Mouse (Mus musculus) macrophage (primary cell): ENCODE data around the gene Fxr2. TPM values are rescaled to one million over a fixed set of nuclear protein-coding genes. Genes with fewer than 3 reads are reported as not detected.
"Not testable (repeated sequence)": the region's sequence is repeated elsewhere in the genome, so short reads cannot be mapped to it uniquely, and the experiment has no call there.

Source experiments
- H3K27ac ChIP-seq: fragments of 350-480 bp; formaldehyde crosslinking; 2 replicates; pipeline ENCODE4 v1.9.0; 2021
- H3K36me3 ChIP-seq: fragments of 350-480 bp; formaldehyde crosslinking; 2 replicates; pipeline ENCODE4 v1.9.0; 2021; ENCODE audit errors: inconsistent target
- H3K4me3 ChIP-seq: fragments of 350-480 bp; formaldehyde crosslinking; 2 replicates; pipeline ENCODE4 v1.9.0; 2021; ENCODE audit errors: inconsistent target
- H3K79me2 ChIP-seq: fragments of 350-480 bp; formaldehyde crosslinking; 2 replicates; pipeline ENCODE4 v1.9.0; 2021; ENCODE audit errors: inconsistent target
- WGBS: methylation state at CpG from one replicate; pipeline ENCODE4 v1.1.7; 2026; ENCODE audit warnings: inconsistent platforms; ENCODE audit not compliant: missing documents; 5-methylcytosine and 5-hydroxymethylcytosine counted together
- polyA plus RNA-seq: library from polyadenylated mRNA; stranded (reverse); fragments of 250-400 nt; gene quantifications from 3 replicates; pipeline ENCODE4 v1.2.4, GENCODE M21; 2018; ENCODE audit warnings: inconsistent platforms

Fxr2 gene
- polyA plus RNA-seq, 1 experiment from 2014 or later: 36.0 TPM

DNA sequence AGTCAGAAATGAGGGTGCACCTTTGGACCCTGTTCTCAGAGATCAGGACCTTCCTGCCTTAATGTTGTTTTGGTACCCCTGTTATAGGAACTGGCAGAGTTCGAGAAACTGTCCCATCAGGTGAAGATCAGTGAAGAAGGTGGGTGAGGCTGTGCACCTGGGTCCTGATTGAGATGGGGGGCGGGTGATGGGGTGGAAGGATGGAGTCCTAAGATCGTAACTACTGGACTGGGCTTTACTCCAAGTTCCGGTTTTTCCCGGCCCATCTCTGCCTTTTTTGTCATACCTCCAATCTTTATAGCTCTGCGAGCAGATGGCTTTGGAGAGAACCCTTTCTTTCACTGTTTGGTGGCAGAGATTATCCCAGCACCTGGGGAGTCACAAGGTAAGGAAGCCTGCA lies 10.4 kb upstream of the Fxr2 start:
- 39% methylated on average over 6 of the region's 6 CpGs for WGBS
- H3K79me2 ChIP-seq: no peaks in the 10 kb centered on the region
- H3K27ac ChIP-seq: no peak overlapping the region
- no peaks in the 10 kb centered on the region for H3K36me3 ChIP-seq
- peak overlapping the region; percentile 55 for H3K4me3 ChIP-seq

DNA sequence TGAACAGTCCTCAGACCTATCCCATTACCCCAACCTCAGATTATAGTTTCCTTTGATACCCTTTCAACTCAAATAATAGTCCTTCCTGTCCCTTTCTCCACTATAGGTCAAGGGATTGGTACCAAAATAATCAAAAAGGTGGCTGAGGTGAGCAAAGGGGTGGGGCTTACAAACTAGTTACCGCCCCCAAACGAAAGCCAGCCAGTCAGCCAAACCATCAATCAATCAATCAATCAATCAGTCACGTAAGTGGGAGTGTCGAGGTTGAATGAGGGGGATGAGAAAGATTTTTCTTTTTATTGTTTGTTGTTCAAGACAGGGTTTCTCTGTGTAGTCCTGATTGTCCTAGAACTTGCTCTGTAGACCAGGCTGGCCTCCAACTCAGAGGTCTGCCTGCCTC lies 9.8 kb upstream of the Fxr2 start:
- Histone ChIP-seq H3K4me3 (no peak overlapping the region), H3K36me3 (no peaks in the 10 kb centered on the region)

DNA sequence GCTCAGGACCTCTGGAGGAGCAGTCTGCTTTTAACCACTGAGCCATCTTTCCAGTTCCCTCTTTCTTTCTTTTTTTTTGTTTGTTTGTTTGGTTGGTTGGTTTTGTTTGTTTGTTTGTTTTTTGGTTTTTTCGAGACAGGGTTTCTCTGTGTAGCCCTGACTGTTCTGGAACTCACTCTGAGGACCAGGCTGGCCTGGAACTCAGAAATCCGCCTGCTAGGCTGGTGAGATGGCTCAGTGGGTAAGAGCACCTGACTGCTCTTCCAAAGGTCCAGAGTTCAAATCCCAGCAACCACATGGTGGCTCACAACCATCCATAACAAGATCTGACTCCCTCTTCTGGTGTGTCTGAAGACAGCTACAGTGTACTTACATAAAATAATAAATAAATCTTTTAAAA lies 8.5 kb upstream of the Fxr2 start:
- not testable (repeated sequence) for H3K79me2 ChIP-seq, H3K4me3 ChIP-seq, H3K36me3 ChIP-seq, H3K27ac ChIP-seq
- no CpG with 5 or more reads among the region's 2 CpGs for WGBS

More for the DNA sequence above, 9.8 kb upstream of the Fxr2 start:
- WGBS: 97% methylated on average over 4 of the region's 4 CpGs
- Histone ChIP-seq H3K27ac (no peak overlapping the region), H3K79me2 (no peaks in the 10 kb centered on the region)

DNA sequence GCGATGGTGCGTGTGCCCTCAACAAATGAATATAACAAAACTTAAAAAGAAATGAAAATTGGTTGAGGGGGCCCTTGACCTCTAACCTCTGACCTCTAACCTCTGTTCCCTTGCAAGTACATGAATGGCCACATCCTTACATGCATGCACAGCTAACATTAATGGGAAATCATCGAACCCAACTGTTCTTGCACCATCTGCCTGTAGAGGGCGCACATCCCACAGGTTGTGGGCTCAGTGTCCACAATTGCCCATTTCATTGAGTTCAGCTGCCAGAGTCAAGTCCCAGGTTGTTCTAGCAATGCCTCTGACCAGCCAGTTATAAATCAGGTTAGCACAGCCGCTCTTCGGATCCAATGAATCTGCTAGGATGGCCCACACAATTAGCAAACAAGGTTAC lies 4.5 kb upstream of the Fxr2 start:
- peaks cover 1% of the 10 kb centered on the region for H3K79me2 ChIP-seq
- no peak overlapping the region for H3K4me3 ChIP-seq
- 46% methylated on average over 6 of the region's 6 CpGs for WGBS
- H3K36me3 ChIP-seq: no peaks in the 10 kb centered on the region
- no peak overlapping the region for H3K27ac ChIP-seq

DNA sequence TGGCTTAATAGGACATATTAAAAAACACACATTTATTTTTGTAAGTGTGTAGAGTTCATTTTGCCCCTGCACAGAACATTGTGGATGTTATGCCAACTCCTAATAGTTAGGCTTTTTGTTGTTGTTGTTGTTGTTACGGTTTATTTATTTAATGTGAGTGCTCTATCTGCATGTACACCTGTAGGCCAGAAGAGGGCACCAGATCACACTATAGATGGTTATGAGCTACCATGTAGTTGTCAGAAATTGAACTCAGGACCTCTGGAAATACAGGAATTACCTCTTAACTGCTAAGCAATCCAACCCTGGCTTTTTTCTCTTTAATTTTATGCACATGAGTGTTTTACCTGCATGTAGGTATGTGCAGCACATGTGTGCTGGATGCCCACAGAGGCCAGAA lies 3.0 kb upstream of the Fxr2 start:
- Histone ChIP-seq H3K36me3 (no peaks in the 10 kb centered on the region), H3K27ac (no peak overlapping the region), H3K79me2 (peaks cover 17% of the 10 kb centered on the region), H3K4me3 (no peak overlapping the region)
- 71% methylated on average over 1 of the region's 1 CpGs for WGBS

DNA sequence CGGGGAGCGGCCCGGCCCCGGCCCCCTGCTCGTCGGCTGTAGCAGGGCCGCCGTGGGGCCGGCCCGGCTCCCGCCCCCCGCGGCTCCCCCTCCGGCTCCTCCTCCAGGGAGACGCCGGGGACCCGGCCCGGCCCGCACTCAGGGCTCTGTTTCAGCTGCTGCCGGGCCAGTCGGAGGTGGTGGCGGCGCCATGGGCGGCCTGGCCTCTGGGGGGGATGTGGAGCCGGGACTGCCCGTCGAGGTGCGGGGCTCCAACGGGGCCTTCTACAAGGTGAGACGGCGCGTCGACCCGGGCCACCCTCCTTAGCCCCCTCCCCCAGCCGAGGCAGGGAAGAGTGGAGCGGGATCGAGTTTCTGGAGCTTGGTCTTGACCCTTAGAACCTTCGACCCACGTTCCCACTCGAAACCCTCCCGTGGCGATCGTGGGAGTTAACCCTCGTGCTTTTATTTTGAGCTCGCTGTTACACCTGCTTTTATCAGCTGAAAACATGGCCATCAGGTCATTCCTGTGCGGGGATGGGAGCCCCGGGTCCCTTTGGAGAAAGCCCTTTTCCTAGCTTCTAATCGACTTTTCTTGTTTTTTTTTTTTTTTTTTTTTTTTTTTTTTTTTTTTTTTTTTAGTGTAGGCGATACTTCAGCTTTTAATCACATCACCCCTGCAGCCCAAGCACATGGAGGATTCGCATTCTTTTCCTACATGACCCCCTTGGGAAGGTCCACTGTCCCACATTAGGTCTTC lies 507 bp downstream of the Fxr2 start:
- H3K27ac ChIP-seq: peak overlapping the region; percentile 37
- 2% methylated on average over 48 of the region's 50 CpGs for WGBS
- H3K4me3 ChIP-seq: peak overlapping the region; percentile 71
- no peaks in the 10 kb centered on the region for H3K36me3 ChIP-seq
- peaks cover 52% of the 10 kb centered on the region for H3K79me2 ChIP-seq

DNA sequence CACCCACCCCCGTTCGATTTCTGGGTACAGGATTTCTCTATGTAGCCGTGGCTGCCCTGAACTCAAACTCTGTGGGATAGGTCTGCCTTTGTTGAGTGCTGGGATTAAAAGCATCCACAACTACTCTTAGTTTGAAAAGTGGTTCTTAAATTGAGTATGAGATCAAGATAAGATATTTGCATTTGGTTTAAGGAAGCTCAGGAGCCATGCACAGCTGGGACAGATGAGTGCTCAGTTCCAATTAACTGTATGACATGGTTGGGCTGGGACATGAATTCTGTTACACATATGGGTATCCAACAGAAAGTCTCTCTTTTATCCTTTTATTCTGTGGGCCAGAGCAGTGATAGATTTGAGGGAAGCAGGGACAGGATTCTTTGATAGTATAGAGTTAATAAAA lies 2.7 kb downstream of the Fxr2 start:
- H3K27ac ChIP-seq: no peak overlapping the region
- 82% methylated on average over 3 of the region's 3 CpGs for WGBS
- H3K36me3 ChIP-seq: peaks cover 17% of the 10 kb centered on the region
- no peak overlapping the region for H3K4me3 ChIP-seq
- peaks cover 60% of the 10 kb centered on the region for H3K79me2 ChIP-seq

DNA sequence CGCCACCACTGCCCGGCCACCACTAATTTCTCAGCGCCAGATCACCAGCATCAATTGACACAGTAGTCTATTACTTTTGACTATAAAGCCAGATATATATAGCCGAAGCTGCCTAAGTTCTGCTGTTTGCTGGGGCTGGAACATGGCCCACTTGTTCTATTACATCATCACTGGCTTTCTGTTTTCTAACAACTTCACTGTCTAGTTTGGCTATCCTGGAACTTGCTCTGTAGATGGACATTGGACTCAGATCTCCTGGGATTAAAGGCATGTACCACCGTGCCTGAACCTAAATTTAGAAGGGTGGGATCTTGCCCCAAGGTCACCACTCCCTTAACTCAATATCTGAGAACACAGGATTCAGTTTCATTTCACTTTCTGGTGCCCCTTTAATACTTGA lies 13.1 kb downstream of the Fxr2 start:
- Histone ChIP-seq H3K36me3 (peaks cover 80% of the 10 kb centered on the region), H3K27ac (no peak overlapping the region), H3K79me2 (no peaks in the 10 kb centered on the region), H3K4me3 (no peak overlapping the region)
- 95% methylated on average over 5 of the region's 5 CpGs for WGBS

DNA sequence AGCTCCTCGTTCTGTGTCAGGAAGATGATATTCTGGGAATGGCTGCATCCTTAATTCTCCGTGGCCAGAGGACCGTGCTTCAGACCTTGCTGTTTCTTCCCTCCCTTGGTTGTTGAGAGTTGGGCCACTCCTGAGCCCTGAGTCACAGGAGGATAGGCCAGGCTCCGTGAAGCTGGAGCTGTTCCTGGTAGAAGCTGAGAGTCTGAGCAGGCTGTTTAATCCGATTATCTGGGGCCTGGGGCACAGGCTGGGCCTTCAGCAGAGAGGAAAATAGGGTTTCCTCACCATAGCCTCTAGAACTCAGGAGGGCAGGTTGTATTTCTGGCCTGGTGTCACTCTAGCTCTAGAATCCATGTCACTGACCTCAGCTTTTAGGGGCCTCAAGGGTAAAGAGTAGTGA lies 20.6 kb downstream of the Fxr2 start:
- Histone ChIP-seq H3K79me2 (peaks cover 9% of the 10 kb centered on the region), H3K27ac (no peak overlapping the region), H3K36me3 (peaks cover 64% of the 10 kb centered on the region), H3K4me3 (no peak overlapping the region)
- 96% methylated on average over 5 of the region's 5 CpGs for WGBS

DNA sequence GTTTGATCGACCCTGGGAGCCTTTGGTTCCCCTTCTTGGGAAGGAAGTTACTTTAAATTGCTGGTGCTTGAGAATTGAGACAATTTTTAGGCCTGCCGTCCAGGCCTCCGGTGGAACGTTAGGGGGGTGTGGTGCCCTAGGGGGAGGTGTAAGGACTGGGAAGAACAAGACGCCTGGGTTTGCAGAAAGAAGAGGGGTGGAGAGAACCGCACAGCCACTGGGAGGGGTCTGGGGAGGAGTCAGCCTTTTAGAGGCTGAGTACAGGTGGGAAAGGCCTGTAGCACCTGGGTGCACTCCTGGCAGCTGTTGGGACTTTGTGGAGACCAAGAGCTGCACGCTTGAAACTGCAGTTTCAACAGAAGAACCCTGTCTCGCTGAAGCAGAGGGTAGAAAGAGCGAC lies 22.0 kb downstream of the Fxr2 start:
- Histone ChIP-seq H3K79me2 (peaks cover 23% of the 10 kb centered on the region), H3K4me3 (no peak overlapping the region), H3K27ac (peak overlapping the region; percentile 46), H3K36me3 (peaks cover 63% of the 10 kb centered on the region)
- 40% methylated on average over 9 of the region's 9 CpGs for WGBS

DNA sequence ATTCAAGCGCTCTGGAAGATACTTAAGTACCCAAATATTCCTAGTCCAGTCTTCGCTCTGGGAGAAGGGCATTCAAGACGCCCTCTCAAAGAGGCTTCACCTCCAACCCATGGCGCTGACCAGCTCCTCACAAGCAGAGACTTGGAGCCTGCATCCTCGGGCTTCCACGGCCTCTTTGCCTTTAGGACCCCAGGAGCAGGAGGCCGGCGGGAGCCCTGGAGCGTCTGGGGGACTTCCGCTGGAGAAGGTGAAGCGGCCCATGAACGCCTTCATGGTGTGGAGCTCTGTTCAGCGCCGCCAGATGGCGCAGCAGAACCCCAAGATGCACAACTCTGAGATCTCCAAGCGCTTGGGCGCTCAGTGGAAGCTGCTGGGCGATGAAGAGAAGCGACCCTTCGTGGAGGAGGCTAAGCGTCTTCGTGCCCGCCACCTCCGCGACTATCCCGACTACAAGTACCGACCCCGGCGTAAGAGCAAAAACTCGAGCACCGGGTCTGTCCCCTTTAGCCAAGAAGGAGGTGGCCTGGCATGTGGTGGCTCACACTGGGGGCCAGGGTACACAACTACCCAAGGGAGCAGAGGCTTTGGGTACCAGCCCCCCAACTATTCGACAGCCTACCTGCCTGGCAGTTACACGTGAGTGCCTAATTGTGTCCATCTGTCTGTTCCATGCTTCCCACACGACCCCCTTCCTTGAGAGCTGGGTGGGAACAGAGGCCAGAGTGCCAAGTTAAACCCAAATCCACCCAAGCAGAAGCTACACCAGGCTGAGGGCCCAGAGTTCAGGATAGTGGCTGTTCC lies 22.7 kb downstream of the Fxr2 start, which contains the start of gene Sox15:
Gene Sox15 (plus strand): TSS at position 51 of the 801 bp plus-strand sequence.
- whole genome bisulfite sequencing: 79% methylated on average over 31 of the region's 34 CpGs
- no peak within 1 kb of the TSS for H3K4me3 ChIP-seq
- H3K79me2 ChIP-seq: peaks cover 30% of the 10 kb centered on the region
- H3K36me3 ChIP-seq: peaks cover 56% of the 10 kb centered on the region; the same call in 1 of the 2 replicates
- H3K27ac ChIP-seq: peak within 1 kb of the TSS; percentile 46

DNA sequence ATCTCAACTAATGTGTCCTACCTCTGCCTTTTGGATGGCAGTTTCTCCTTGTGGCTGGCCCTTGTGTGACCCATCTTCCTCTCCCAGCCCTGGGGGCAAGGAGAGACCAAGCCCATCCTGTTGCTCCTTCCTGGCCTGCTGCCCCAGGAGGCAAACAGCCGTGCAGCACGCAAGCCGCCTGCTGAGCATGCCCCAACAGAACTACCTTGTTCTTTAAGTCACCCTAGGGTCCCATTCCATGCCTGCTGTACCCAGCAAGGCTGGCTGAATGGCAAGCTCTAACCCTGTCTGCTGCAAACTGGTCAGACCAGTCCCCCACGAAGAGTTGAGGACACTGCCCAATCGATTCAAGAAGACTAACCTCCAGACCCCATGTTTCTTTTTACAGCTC lies 23.3 kb downstream of the Fxr2 start:
- Histone ChIP-seq H3K79me2 (peaks cover 36% of the 10 kb centered on the region), H3K27ac (no peak overlapping the region), H3K36me3 (peaks cover 50% of the 10 kb centered on the region; the same call in 1 of the 2 replicates), H3K4me3 (no peak overlapping the region)
- 96% methylated on average over 5 of the region's 5 CpGs for WGBS

DNA sequence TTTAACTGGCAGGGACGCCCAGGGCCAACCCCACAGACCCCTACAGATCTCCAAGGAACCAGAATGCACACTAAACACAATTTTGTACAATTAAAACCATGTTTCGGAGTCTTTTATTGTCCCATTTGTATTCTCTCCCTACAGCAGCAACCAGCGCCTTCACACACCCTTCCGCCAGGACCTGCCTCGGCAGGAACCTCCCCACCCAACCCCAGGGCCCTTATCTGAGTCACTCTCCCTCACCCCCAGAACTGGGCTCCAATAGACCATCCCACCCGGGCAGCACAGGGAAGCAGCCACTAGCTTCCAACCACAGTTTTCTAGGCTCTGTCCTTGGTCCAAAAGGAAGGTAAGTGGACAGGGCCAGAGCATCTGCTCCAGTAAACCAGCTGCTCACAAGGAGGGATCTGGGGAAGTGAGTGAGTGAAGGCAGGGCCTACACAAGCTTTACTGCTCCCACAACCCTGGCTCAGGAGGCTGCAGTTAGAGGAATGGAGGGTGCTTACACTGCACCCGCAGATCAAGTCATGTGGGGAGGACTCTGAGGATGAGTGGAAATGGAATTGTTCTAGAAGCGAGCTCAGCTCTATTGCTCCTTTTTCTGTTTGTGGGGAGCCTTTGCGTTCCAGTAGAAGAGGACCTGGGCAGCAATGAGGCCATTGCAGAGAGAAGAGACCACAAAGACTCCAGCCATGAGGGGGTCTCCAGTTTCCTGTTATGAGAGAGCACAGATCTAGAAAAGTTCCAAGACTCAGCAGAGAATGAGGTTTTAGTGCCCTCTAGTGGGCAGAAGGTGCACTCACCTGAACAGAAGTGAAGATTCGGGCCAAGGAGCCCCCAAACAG lies 24.0 kb downstream of the Fxr2 start:
- Histone ChIP-seq H3K36me3 (peaks cover 45% of the 10 kb centered on the region; the same call in 1 of the 2 replicates), H3K79me2 (peaks cover 44% of the 10 kb centered on the region), H3K27ac (no peak overlapping the region), H3K4me3 (no peak overlapping the region)
- 79% methylated on average over 10 of the region's 10 CpGs for WGBS

DNA sequence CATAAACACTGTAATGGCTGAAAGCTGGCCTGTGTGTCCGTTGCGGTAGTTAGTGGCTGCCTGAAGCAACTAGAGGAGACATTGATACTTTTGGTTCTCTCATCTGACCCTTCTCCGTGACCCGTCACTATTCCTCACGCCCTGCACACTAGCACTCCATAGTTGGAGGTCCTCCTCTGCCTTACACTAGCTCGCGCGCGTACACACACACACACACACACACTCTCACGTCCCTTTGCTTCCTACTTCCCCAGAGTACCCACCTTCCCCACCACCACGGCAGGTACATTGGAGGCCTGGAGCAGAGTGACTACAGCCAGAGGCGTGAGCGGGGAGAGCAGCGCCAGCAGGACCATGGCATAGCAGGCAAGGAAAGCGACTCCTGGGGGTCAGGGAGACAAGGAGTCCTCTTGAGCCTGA lies 24.7 kb downstream of the Fxr2 start:
- Histone ChIP-seq H3K79me2 (peaks cover 45% of the 10 kb centered on the region), H3K27ac (no peak overlapping the region), H3K36me3 (peaks cover 39% of the 10 kb centered on the region; the same call in 1 of the 2 replicates), H3K4me3 (no peak overlapping the region)
- WGBS: 79% methylated on average over 10 of the region's 15 CpGs
